Mouse (Mus musculus): ENCODE measurements around the gene Slc7a15. TPM values are rescaled to one million over a fixed set of nuclear protein-coding genes. Genes with fewer than 3 reads are reported as not detected.

The Slc7a15 gene
- total RNA-seq, 1 experiment from 2014 or later: not detected

- ATAC-seq (ENCODE audit: extremely low read depth, insufficient number of reproducible peaks, low FRiP score, poor library complexity, severe bottlenecking): no peak
Observed at GRCm38 (mm10) chr12:8519431-8520160, 79.3 kb downstream of the Slc7a15 start.

- ATAC-seq (ENCODE audit: extremely low read depth, insufficient number of reproducible peaks, low FRiP score, poor library complexity, severe bottlenecking): no peak
Observed at GRCm38 (mm10) chr12:8511037-8511882, 87.6 kb downstream of the Slc7a15 start.

GRCm38 (mm10) chr12:8510317-8510988 lies 88.4 kb downstream of the Slc7a15 start:
- no peak for ATAC-seq (ENCODE audit: extremely low read depth, insufficient number of reproducible peaks, low FRiP score, poor library complexity, severe bottlenecking)

GRCm38 (mm10) chr12:8509693-8510092 lies 89.2 kb downstream of the Slc7a15 start:
- ATAC-seq (ENCODE audit: extremely low read depth, insufficient number of reproducible peaks, low FRiP score, poor library complexity, severe bottlenecking): no peak

- no peak for ATAC-seq (ENCODE audit: extremely low read depth, insufficient number of reproducible peaks, low FRiP score, poor library complexity, severe bottlenecking)
Observed at GRCm38 (mm10) chr12:8506954-8507707, 91.7 kb downstream of the Slc7a15 start.

DNA sequence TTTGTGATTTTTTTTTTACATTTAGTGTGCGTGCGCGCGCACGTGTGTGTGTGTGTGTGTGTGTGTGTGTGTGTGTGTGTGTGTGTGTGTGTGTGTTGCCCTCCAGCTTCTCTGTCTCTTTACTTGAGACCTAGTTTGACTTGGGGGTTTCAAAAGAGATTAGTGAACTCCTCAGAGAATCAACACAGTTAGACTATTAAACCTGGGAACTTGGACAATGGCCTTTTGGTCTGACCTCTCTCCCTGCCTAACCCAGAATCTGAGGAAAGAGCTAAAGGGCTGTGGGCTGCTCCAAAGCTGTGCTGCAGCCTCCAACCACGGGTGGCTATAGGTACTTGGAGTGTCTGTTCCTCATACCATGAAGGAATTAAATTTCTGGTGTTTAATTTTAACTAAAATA lies 94.7 kb downstream of the Slc7a15 start:
- ATAC-seq (ENCODE audit: extremely low read depth, insufficient number of reproducible peaks, low FRiP score, poor library complexity, severe bottlenecking): no peak

- ATAC-seq (ENCODE audit: extremely low read depth, insufficient number of reproducible peaks, low FRiP score, poor library complexity, severe bottlenecking): no peak
Observed at GRCm38 (mm10) chr12:8502546-8502945, 96.3 kb downstream of the Slc7a15 start.

DNA sequence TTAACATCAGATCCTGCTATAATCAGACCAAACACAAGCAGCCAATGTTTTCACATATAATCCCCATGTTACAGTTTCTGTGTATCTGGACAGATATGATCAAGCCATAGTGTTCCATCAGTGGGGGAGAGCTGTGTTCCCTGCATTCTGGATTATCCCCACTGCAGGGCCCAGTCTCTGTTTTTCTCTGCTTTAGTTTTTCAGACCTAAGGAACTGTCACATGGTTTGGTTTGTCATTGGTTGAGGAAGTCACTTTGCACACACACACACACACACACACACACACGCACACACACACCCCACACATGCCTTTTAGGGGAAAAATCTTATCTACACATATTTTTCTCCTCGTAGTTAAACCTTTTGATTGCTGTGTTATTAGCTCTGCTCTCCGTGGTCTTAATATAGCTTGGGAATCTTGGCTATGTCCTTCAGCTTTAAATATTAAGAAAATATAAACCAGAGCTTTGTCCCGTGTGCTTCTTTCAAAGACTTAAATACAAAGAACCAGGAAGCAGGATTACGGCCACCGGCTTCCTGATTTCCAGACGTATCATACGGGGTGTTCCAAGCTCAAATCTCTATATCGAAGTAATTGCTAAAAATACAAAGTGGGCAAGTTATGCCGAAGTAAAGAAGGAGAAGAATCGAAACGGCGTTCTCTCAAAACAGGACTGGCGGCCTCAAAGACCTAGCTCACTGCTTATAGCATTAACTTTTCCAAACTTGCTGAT lies 97.1 kb downstream of the Slc7a15 start:
- ATAC-seq (ENCODE audit: extremely low read depth, insufficient number of reproducible peaks, low FRiP score, poor library complexity, severe bottlenecking): no peak

DNA sequence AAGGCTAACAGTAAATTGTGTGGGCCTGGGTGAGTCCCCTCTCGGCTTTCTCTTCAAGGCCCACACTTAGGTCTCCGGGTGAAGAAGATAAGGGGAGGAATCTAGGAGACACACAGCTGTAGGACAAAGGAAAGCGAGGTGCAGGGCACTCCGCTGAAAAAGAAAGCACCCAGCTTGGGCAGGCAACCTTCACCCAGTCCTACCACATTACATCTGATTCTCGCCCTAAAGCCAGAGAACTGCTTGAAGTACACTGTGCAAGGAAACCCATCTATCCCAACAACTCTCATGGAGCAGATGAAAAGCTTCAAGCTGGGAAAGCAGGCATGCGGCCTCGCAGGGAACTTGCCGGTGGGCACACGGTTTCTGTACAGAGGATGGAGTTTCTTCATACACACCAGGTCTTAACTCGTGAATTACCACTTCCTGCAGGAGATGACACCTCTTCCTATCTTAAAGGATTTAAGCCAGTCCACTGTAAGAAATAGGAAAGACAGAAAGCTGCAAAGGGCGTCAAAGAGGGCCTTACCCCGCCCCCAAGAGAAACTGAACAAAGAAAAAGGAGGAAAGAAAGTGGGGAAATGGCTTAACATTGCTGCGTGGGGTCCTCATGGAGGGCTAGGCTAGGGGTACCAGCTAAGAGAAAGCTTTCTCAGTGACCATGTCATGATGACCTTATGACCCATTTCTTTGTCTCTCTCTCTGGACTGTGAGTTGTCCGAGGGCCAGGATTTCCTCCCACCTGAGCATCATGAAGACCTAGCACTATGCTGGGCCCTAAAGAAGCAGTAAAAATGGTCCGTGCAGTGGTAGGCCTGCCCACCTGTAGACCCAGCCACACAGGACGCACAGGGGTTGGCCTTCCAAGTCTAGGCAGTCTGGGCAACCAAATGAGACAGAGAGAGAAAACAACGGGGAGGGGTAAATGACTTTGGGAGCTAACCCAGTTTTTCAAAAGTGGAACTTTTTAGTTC lies 98.0 kb downstream of the Slc7a15 start:
- ATAC-seq (ENCODE audit: extremely low read depth, insufficient number of reproducible peaks, low FRiP score, poor library complexity, severe bottlenecking): no peak

- peak; percentile 84 for ATAC-seq (ENCODE audit: extremely low read depth, insufficient number of reproducible peaks, low FRiP score, poor library complexity, severe bottlenecking)
Observed at GRCm38 (mm10) chr12:8499871-8500596, 98.8 kb downstream of the Slc7a15 start, which contains the start of gene Rhob. Rhob (minus strand) TSS chr12:8500009.

- peak; percentile 7; the same call in 1 of the 2 replicates for ATAC-seq (ENCODE audit: extremely low read depth, insufficient number of reproducible peaks, low FRiP score, poor library complexity, severe bottlenecking)
Observed at GRCm38 (mm10) chr12:8499001-8499870, 99.6 kb downstream of the Slc7a15 start.

DNA sequence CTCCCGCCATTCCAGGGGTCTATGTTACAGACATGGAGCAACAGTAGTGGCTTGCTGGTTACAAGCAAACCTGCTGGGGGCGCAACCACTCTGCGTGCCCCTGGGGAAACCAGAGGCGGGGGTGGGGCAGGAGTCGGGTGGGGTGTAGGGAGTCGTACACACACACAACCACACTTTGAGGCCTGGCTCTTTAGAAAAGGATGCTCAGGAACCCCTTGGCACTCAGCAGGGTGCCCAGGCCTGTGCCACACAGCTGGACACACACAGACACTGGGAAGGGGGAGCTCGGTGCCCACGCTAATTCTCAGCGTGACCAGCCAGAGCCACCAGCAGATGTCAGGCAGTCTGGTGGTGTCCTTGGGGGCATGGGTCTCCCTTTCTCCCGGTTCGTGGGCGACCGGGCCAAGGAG lies 100.3 kb downstream of the Slc7a15 start:
- ATAC-seq (ENCODE audit: extremely low read depth, insufficient number of reproducible peaks, low FRiP score, poor library complexity, severe bottlenecking): no peak

- no peak for ATAC-seq (ENCODE audit: extremely low read depth, insufficient number of reproducible peaks, low FRiP score, poor library complexity, severe bottlenecking)
Observed at GRCm38 (mm10) chr12:8498148-8498571, 100.7 kb downstream of the Slc7a15 start.

GRCm38 (mm10) chr12:8497314-8497706 lies 101.6 kb downstream of the Slc7a15 start:
- no peak for ATAC-seq (ENCODE audit: extremely low read depth, insufficient number of reproducible peaks, low FRiP score, poor library complexity, severe bottlenecking)

DNA sequence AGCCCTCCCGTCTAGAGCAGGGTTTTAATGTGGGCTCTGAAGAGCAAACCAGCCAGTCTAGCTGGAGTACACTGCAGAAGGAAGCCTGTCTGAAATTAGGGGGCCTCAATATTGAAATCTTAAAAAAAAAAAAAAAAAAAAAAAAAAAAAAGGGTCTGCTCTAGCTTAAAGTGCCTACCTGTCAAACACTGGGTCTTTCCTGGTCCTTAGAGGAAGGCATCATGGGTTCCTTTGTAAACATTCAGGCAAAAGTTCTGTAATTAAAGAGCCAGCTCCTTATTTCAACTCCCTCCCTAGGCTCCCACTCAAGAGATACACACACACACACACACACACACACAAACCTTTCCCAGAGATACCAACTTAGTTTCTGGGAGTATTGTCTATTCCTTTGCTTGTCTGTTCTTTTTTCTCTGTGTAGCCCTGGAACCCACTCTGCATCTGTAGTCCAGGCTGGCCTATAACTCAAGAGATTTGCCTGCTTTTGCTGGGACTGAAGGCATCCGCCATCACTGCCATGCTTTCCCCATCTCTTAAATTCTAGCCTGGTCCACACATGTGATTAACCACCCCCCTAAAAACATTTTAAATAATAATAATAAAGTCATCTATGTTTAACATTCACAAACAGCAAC lies 102.1 kb downstream of the Slc7a15 start:
- ATAC-seq (ENCODE audit: extremely low read depth, insufficient number of reproducible peaks, low FRiP score, poor library complexity, severe bottlenecking): no peak
